Mouse (Mus musculus) T-cell, adult 2 months (primary cell): ENCODE measurements around the gene Agtrap.

Source experiments
- DNase-seq: peaks from one replicate; pipeline ENCODE4 v3.0.0; 2022; ENCODE audit warnings: low spot score

Agtrap gene

GRCm38 (mm10) chr4:148075259-148075658 lies 12.6 kb downstream of the Agtrap start:
- peak; percentile 63 for DNase-seq

GRCm38 (mm10) chr4:148074521-148075189 lies 13.2 kb downstream of the Agtrap start:
- DNase-seq: peak; percentile 39

GRCm38 (mm10) chr4:148071508-148071907 lies 16.3 kb downstream of the Agtrap start:
- no peak for DNase-seq

- DNase-seq: no peak
These were observed 18.1 kb downstream of the Agtrap start for GRCm38 (mm10) chr4:148069602-148070218.

GRCm38 (mm10) chr4:148067346-148067745 lies 20.5 kb downstream of the Agtrap start:
- DNase-seq: no peak

GRCm38 (mm10) chr4:148066401-148066744 lies 21.5 kb downstream of the Agtrap start:
- DNase-seq: no peak

- no peak for DNase-seq
These were observed 22.0 kb downstream of the Agtrap start for GRCm38 (mm10) chr4:148065702-148066400.

- no peak for DNase-seq
These were observed 26.7 kb downstream of the Agtrap start for GRCm38 (mm10) chr4:148061086-148061480.

- no peak for DNase-seq
These were observed 27.4 kb downstream of the Agtrap start for GRCm38 (mm10) chr4:148060120-148061085.

- DNase-seq: no peak
These were observed 28.8 kb downstream of the Agtrap start for GRCm38 (mm10) chr4:148058993-148059392.

GRCm38 (mm10) chr4:148058218-148058819 lies 29.5 kb downstream of the Agtrap start:
- no peak for DNase-seq

GRCm38 (mm10) chr4:148057661-148058209 lies 30.1 kb downstream of the Agtrap start:
- DNase-seq: no peak

GRCm38 (mm10) chr4:148056801-148057200 lies 31.0 kb downstream of the Agtrap start:
- no peak for DNase-seq

- DNase-seq: no peak
These were observed 31.6 kb downstream of the Agtrap start for GRCm38 (mm10) chr4:148056246-148056645.

GRCm38 (mm10) chr4:148054961-148055695 lies 32.7 kb downstream of the Agtrap start:
- DNase-seq: no peak

- DNase-seq: no peak
These were observed 34.4 kb downstream of the Agtrap start for GRCm38 (mm10) chr4:148053417-148053920.

GRCm38 (mm10) chr4:148052976-148053375 lies 34.9 kb downstream of the Agtrap start:
- DNase-seq: no peak

- DNase-seq: no peak
These were observed 35.9 kb downstream of the Agtrap start for GRCm38 (mm10) chr4:148051886-148052285.

- no peak for DNase-seq
These were observed 36.6 kb downstream of the Agtrap start for GRCm38 (mm10) chr4:148051046-148051776.
